Mouse (Mus musculus): ENCODE data around the gene Tbx19. TPM values are rescaled to one million over a fixed set of nuclear protein-coding genes. Genes with fewer than 3 reads are reported as not detected.

The Tbx19 gene
- polyA plus RNA-seq, 1 experiment from 2014 or later: not detected

DNA sequence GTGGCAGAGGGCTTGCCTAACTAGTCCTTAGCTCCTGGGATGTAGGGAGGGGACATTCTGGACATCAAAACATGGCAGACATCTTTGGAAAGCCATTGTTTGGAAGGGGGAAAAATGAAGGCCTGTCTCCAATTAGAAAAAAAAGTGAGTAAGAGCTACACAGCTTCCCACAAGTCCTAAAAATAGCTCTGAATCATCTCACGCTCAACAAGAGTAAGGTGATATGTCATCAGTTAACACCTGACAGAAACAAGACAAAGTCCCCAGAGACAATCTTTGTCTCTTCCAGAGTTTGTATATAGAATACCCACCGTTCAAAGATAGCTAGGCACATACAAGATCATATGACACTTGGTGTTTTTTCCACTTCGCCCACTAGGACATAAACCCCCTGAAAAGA, 71.0 kb downstream of the Tbx19 start:
- Histone ChIP-seq H3K4me1 (replicated peaks; ENCODE audit: control insufficient read depth, insufficient read depth, low read length) (peaks cover 7% of the 10 kb centered on the region), H3K27ac (ENCODE audit: low read length) (no peak overlapping the region), H3K4me2 (ENCODE audit: low read length) (no peak overlapping the region), H3K36me3 (ENCODE audit: control insufficient read depth, insufficient read depth) (no peaks in the 10 kb centered on the region), H3K4me3 (replicated peaks; ENCODE audit: low read length) (no peak overlapping the region), H3K27me3 (replicated peaks; ENCODE audit: control insufficient read depth, insufficient read depth, low read length) (no peaks in the 10 kb centered on the region), H3K9me3 (ENCODE audit: control insufficient read depth, low read length) (no peaks in the 10 kb centered on the region), H3K9ac (replicated peaks; ENCODE audit: low read depth, low read length) (no peak overlapping the region)
- ATAC-seq: no peak
- 87% methylated on average over 3 of the region's 3 CpGs for WGBS

Other genes starting within 250 kb of the Tbx19 start
- gene Xcl1, start 225.2 kb downstream of the Tbx19 start, polyA plus RNA-seq (2015; fragmentation: Nextera tagmentation; extraction: Ambion mirVana): not detected in 2 replicates
- 4.8 and 6.0 TPM in 2 replicates for gene Sft2d2, start 33.7 kb upstream of the Tbx19 start, polyA plus RNA-seq (2015; fragmentation: Nextera tagmentation; extraction: Ambion mirVana)
- gene Tiprl, start 76.2 kb upstream of the Tbx19 start, polyA plus RNA-seq (2015; fragmentation: Nextera tagmentation; extraction: Ambion mirVana): 168 and 170 TPM in 2 replicates
- 4.5 and 4.7 TPM in 2 replicates for gene Gpr161, start 135.0 kb upstream of the Tbx19 start, polyA plus RNA-seq (2015; fragmentation: Nextera tagmentation; extraction: Ambion mirVana)